25 mouse cellular contexts compared by ENCODE assay signal in genomic region chr4:12557105-12557504, GRCm38 (mm10).
A peak's percentile ranks its signal among the peaks of the same experiment; 100 is the strongest.
DNase-seq lines count a peak whose midpoint lies in the region; ATAC-seq and TF ChIP-seq lines count a peak whose summit lies in the region.
"Had no signal": no experiment of that assay in that cellular context is flagged by ENCODE, and none has a peak within 500 bp of the region (broad histone marks: within the 10 kb centered on the region; RNA-seq: fewer than 3 reads in every experiment).

No protein-coding gene starts in this region.

- H3K4me3 ChIP-seq in CH12.LX (replicated peaks in 1 of 3; ENCODE audit: low read depth in 2 of 3, low read length in 2 of 3, poor library complexity in 1 of 3): no peak overlapping the region
- no peak overlapping the region for H3K4me3 ChIP-seq in hindbrain, embryonic 16.5 days (ENCODE audit: low read length)
- H3K4me3 ChIP-seq: embryonic facial prominence, embryonic 13.5 days; embryonic facial prominence, embryonic 15.5 days; erythroblast, embryonic 14.5 days; forebrain, embryonic 10.5 days; forebrain, embryonic 13.5 days; forebrain, embryonic 15.5 days had no signal

- H3K79me2 ChIP-seq in CH12.LX (replicated peaks; ENCODE audit: control insufficient read depth, extremely low read depth, insufficient read depth, poor library complexity, severe bottlenecking): no peaks in the 10 kb centered on the region

- in situ Hi-C loops in CH12.LX (cut with MboI; ENCODE audit: low pct_ligation_motif_present, low pct_unique_long_range_greater_than_20kb, low sequenced_read_pairs): loop anchor here (25.0 kb wide), 1 partner anchor 205 kb away; no protein-coding TSS in a partner anchor

- dilution Hi-C loops in CH12.LX (cut with MboI; ENCODE audit: extremely low pct_ligation_motif_present, extremely low pct_unique_long_range_greater_than_20kb, low sequenced_read_pairs): no loop called here

- H3K27me3 ChIP-seq in CH12.LX (replicated peaks): no peaks in the 10 kb centered on the region
- no peaks in the 10 kb centered on the region for H3K27me3 ChIP-seq in hindbrain, embryonic 16.5 days (replicated peaks; ENCODE audit: control insufficient read depth, insufficient read depth, low read length)
- H3K27me3 ChIP-seq: embryonic facial prominence, embryonic 13.5 days; embryonic facial prominence, embryonic 15.5 days; forebrain, embryonic 13.5 days; forebrain, embryonic 15.5 days; Patski had no signal

- TF ChIP-seq CTCF in CH12.LX (conservative IDR thresholded peaks at IDR 0.05 in 1 of 2, IDR thresholded peaks at IDR 0.05 in 1 of 2; ENCODE audit: low read depth in 2 of 2, low read length in 2 of 2): no peak

- peak; percentile 78 for ATAC-seq in common myeloid progenitor, adult 5-6 weeks (replicated peaks; ENCODE audit: low read depth, poor library complexity, severe bottlenecking)
- peak; percentile 78 to 83 for ATAC-seq in hematopoietic stem cell, adult 5-6 weeks (replicated peaks in 1 of 2; ENCODE audit: insufficient read depth in 1 of 2, low FRiP score in 2 of 2, low TSS enrichment in 1 of 2, low read depth in 1 of 2, poor library complexity in 2 of 2, severe bottlenecking in 2 of 2)
- ATAC-seq in megakaryocyte progenitor cell, adult 5-6 weeks (replicated peaks; ENCODE audit: poor library complexity): peak; percentile 78
- no peak for ATAC-seq in hindbrain, embryonic 16.5 days
- ATAC-seq: activated CD4-positive, CD25-positive, alpha-beta regulatory T cell, adult 4 months; forebrain, embryonic 13.5 days; forebrain, embryonic 15.5 days; Patski had no signal

- no peaks in the 10 kb centered on the region for H3K36me3 ChIP-seq in CH12.LX (replicated peaks in 1 of 2; ENCODE audit: control insufficient read depth in 1 of 2, insufficient read depth in 1 of 2, low read length in 1 of 2)
- H3K36me3 ChIP-seq in hindbrain, embryonic 16.5 days (ENCODE audit: control insufficient read depth, insufficient read depth, low read length): no peaks in the 10 kb centered on the region
- H3K36me3 ChIP-seq: embryonic facial prominence, embryonic 13.5 days; embryonic facial prominence, embryonic 15.5 days; forebrain, embryonic 10.5 days; forebrain, embryonic 15.5 days; G1E had no signal

- H3K27ac ChIP-seq in CH12.LX (ENCODE audit: insufficient read depth, low read depth): no peak overlapping the region
- H3K27ac ChIP-seq in hindbrain, embryonic 16.5 days (ENCODE audit: low read depth, low read length): no peak overlapping the region
- H3K27ac ChIP-seq: embryonic facial prominence, embryonic 13.5 days; embryonic facial prominence, embryonic 15.5 days; forebrain, embryonic 10.5 days; forebrain, embryonic 13.5 days; forebrain, embryonic 15.5 days had no signal

- no peak overlapping the region for H3K9ac ChIP-seq in CH12.LX (ENCODE audit: insufficient read depth, low read depth)
- no peak overlapping the region for H3K9ac ChIP-seq in hindbrain, embryonic 16.5 days (ENCODE audit: low read depth, low read length)
- H3K9ac ChIP-seq: embryonic facial prominence, embryonic 13.5 days; embryonic facial prominence, embryonic 15.5 days; forebrain, embryonic 13.5 days; forebrain, embryonic 15.5 days had no signal

- WGBS in hindbrain, embryonic 16.5 days: 86% methylated on average over 2 of the region's 2 CpGs

- no peak overlapping the region for H3K4me2 ChIP-seq in CH12.LX (ENCODE audit: insufficient read depth, low read depth, poor library complexity, severe bottlenecking)
- no peak overlapping the region for H3K4me2 ChIP-seq in hindbrain, embryonic 16.5 days (ENCODE audit: low read length)
- H3K4me2 ChIP-seq: embryonic facial prominence, embryonic 13.5 days; embryonic facial prominence, embryonic 15.5 days; forebrain, embryonic 13.5 days; forebrain, embryonic 15.5 days had no signal

- H3K4me1 ChIP-seq in CH12.LX (ENCODE audit: control insufficient read depth in 1 of 2, insufficient read depth in 2 of 2): peaks cover 4 to 36% of the 10 kb centered on the region in 2 experiments; a peak in 3 of 4 replicates
- H3K4me1 ChIP-seq in hindbrain, embryonic 16.5 days (ENCODE audit: control insufficient read depth, insufficient read depth, low read depth, low read length): no peaks in the 10 kb centered on the region
- H3K4me1 ChIP-seq: embryonic facial prominence, embryonic 13.5 days had no signal

- no peak for TF ChIP-seq RAD21 in CH12.LX (IDR thresholded peaks at IDR 0.05; ENCODE audit: low read depth, low read length)

- TF ChIP-seq POLR2A in CH12.LX (IDR thresholded peaks at IDR 0.05; ENCODE audit: low read depth, low read length): no peak

- DNase-seq in CH12.LX (ENCODE audit: extremely low read depth): peak; percentile 37
- DNase-seq in ovary, postnatal 14 days (ENCODE audit: low spot score): no peak
- no peak for DNase-seq in urinary bladder, postnatal 36 days (ENCODE audit: low spot score in 2 of 2)
- DNase-seq: adrenal gland, adult 8-10 months; adrenal gland, postnatal 14 days; adrenal gland, postnatal 36 days; cerebellum, adult 11-12 months; cerebellum, adult 2 months; cerebellum, adult 9-10 months; cerebellum, postnatal 10 days; cerebellum, postnatal 25 days; embryo, embryonic 11 days had no signal

- no peaks in the 10 kb centered on the region for H3K9me3 ChIP-seq in CH12.LX (replicated peaks; ENCODE audit: low read length)
- H3K9me3 ChIP-seq in hindbrain, embryonic 16.5 days (ENCODE audit: control insufficient read depth, low read length): no peaks in the 10 kb centered on the region
- H3K9me3 ChIP-seq: embryonic facial prominence, embryonic 13.5 days; embryonic facial prominence, embryonic 15.5 days; forebrain, embryonic 10.5 days; forebrain, embryonic 13.5 days; forebrain, embryonic 15.5 days; G1E had no signal

- TF ChIP-seq EP300 in CH12.LX (IDR thresholded peaks at IDR 0.05; ENCODE audit: low read length): no peak

TF ChIP-seq in CH12.LX, 34 proteins besides CTCF, POLR2A, EP300 and RAD21:
- no peak for TF ChIP-seq SIN3A (IDR thresholded peaks at IDR 0.05; ENCODE audit: low read length)
- no peak for TF ChIP-seq JUN (IDR thresholded peaks at IDR 0.05; ENCODE audit: insufficient read depth, low read depth, low read length)
- TF ChIP-seq ELF1 (IDR thresholded peaks at IDR 0.05; ENCODE audit: low read depth, low read length): no peak
- TF ChIP-seq ZMIZ1 (IDR thresholded peaks at IDR 0.05; ENCODE audit: low read depth, low read length): no peak
- TF ChIP-seq MAX (IDR thresholded peaks at IDR 0.05; ENCODE audit: low read length): no peak
- no peak for TF ChIP-seq ETS1 (conservative IDR thresholded peaks at IDR 0.05; ENCODE audit: low read depth, low read length)
- no peak for TF ChIP-seq MEF2A (IDR thresholded peaks at IDR 0.05; ENCODE audit: borderline replicate concordance, low read depth, low read length)
- TF ChIP-seq PAX5 (IDR thresholded peaks at IDR 0.05; ENCODE audit: low read length): no peak
- TF ChIP-seq NELFE (IDR thresholded peaks at IDR 0.05; ENCODE audit: low read depth, low read length): no peak
- TF ChIP-seq MYC (IDR thresholded peaks at IDR 0.05; ENCODE audit: low read depth, low read length): no peak
- TF ChIP-seq UBTF (IDR thresholded peaks at IDR 0.05; ENCODE audit: low read depth, low read length): no peak
- no peak for TF ChIP-seq JUND (conservative IDR thresholded peaks at IDR 0.05; ENCODE audit: low read depth, low read length)
- TF ChIP-seq ZNF384 (IDR thresholded peaks at IDR 0.05; ENCODE audit: low read depth, low read length): no peak
- TF ChIP-seq ZKSCAN1 (IDR thresholded peaks at IDR 0.05; ENCODE audit: borderline replicate concordance, low read depth, low read length): no peak
- no peak for TF ChIP-seq POLR2AphosphoS2 (IDR thresholded peaks at IDR 0.05; ENCODE audit: low read depth, low read length)
- TF ChIP-seq E2F4 (IDR thresholded peaks at IDR 0.05; ENCODE audit: insufficient replicate concordance, low read depth, low read length): no peak
- TF ChIP-seq MAFK (IDR thresholded peaks at IDR 0.05; ENCODE audit: insufficient replicate concordance, low read length): no peak
